Mouse (Mus musculus) spleen, embryonic (tissue): ENCODE measurements around the gene Map2.

ENCODE experiments used
- CTCF ChIA-PET: fragments of 350-600 bp; sonication (Branson Sonifier 250); formaldehyde crosslinking; loops from one replicate; lab custom pipeline; 2022; lab: Charles Lee

Gene Map2

GRCm38 (mm10) chr1:66299376-66299775 lies 124.3 kb downstream of the Map2 start:
- CTCF ChIA-PET: no interaction called here

- CTCF ChIA-PET: no interaction called here
Measured at GRCm38 (mm10) chr1:66320378-66321135, 145.5 kb downstream of the Map2 start.

GRCm38 (mm10) chr1:66321136-66321502 lies 146.0 kb downstream of the Map2 start:
- CTCF ChIA-PET: no interaction called here

GRCm38 (mm10) chr1:66321631-66322142 lies 146.6 kb downstream of the Map2 start:
- CTCF ChIA-PET: no interaction called here

GRCm38 (mm10) chr1:66323461-66323860 lies 148.4 kb downstream of the Map2 start:
- CTCF ChIA-PET: no interaction called here

- CTCF ChIA-PET: no interaction called here
Measured at GRCm38 (mm10) chr1:66324951-66325350, 149.9 kb downstream of the Map2 start.

- CTCF ChIA-PET: no interaction called here
Measured at GRCm38 (mm10) chr1:66328996-66329395, 153.9 kb downstream of the Map2 start.

- CTCF ChIA-PET: no interaction called here
Measured at GRCm38 (mm10) chr1:66329534-66329933, 154.5 kb downstream of the Map2 start.

- CTCF ChIA-PET: no interaction called here
Measured at GRCm38 (mm10) chr1:66335724-66336284, 160.7 kb downstream of the Map2 start.

- CTCF ChIA-PET: no interaction called here
Measured at GRCm38 (mm10) chr1:66339213-66339612, 164.1 kb downstream of the Map2 start.

GRCm38 (mm10) chr1:66348404-66349165 lies 173.5 kb downstream of the Map2 start:
- CTCF ChIA-PET: no interaction called here

GRCm38 (mm10) chr1:66349166-66349835 lies 174.2 kb downstream of the Map2 start:
- CTCF ChIA-PET: no interaction called here

GRCm38 (mm10) chr1:66351366-66351765 lies 176.3 kb downstream of the Map2 start:
- CTCF ChIA-PET: no interaction called here

- CTCF ChIA-PET: no interaction called here
Measured at GRCm38 (mm10) chr1:66361799-66362198, 186.7 kb downstream of the Map2 start.

- CTCF ChIA-PET: no interaction called here
Measured at GRCm38 (mm10) chr1:66363285-66363684, 188.2 kb downstream of the Map2 start.

GRCm38 (mm10) chr1:66364386-66364785 lies 189.3 kb downstream of the Map2 start:
- CTCF ChIA-PET: no interaction called here

- CTCF ChIA-PET: no interaction called here
Measured at GRCm38 (mm10) chr1:66365600-66365999, 190.5 kb downstream of the Map2 start.

GRCm38 (mm10) chr1:66369486-66369885 lies 194.4 kb downstream of the Map2 start:
- CTCF ChIA-PET: no interaction called here

GRCm38 (mm10) chr1:66371371-66371770 lies 196.3 kb downstream of the Map2 start:
- CTCF ChIA-PET: no interaction called here

- CTCF ChIA-PET: no interaction called here
Measured at GRCm38 (mm10) chr1:66386321-66386720, 211.2 kb downstream of the Map2 start.

- CTCF ChIA-PET: no interaction called here
Measured at GRCm38 (mm10) chr1:66386751-66387452, 211.8 kb downstream of the Map2 start.
